Mouse (Mus musculus) adrenal gland, adult 2 months (tissue): ENCODE measurements around the gene Exoc3l. TPM values are rescaled to one million over a fixed set of nuclear protein-coding genes. Genes with fewer than 3 reads are reported as not detected.

Experiments used
- DNase-seq: peaks from one replicate; pipeline ENCODE4 v3.0.0; 2021
- long read RNA-seq: library from polyadenylated mRNA; stranded (forward); transcript quantifications from one replicate; pipeline ENCODE4 v2.0.0, GENCODE M21; 2021
- polyA plus RNA-seq: library from polyadenylated mRNA; depleted of rRNA; stranded (reverse); fragments of >200 nt; gene quantifications from 2 replicates; pipeline ENCODE4 v1.2.3, GENCODE M21; 2012; rRNA removed
- total RNA-seq, 2 experiments: library from RNA; stranded (reverse); gene quantifications; 2 replicates each; pipeline ENCODE4 v1.2.3; 2021

The Exoc3l gene
- total RNA-seq (10 to 100 TPM; 13.3 to 28.4 TPM), polyA plus RNA-seq (34.8 and 55.8 TPM in 2 replicates)
- long read RNA-seq, transcript Exoc3l-206 (13 exons, 2,161 nt), result minor isoform, 5 of 64 reads
- long read RNA-seq, transcript Exoc3l-201 (14 exons, 2,497 nt), result major isoform, 27 of 64 reads
- long read RNA-seq, partial matches to known transcripts, result 6 of 64 reads
- long read RNA-seq, other reads (novel, unspliced or antisense), result 26 of 64 reads

- peak; percentile 85 for DNase-seq
These were observed at the start of gene Exoc3l for GRCm38 (mm10) chr8:105295895-105296573. Exoc3l (minus strand) TSS chr8:105296101.

- DNase-seq, result peak; percentile 78
These were observed 49.4 kb upstream of the Exoc3l start for GRCm38 (mm10) chr8:105345061-105345975.

- DNase-seq, result no peak
These were observed 48.1 kb upstream of the Exoc3l start for GRCm38 (mm10) chr8:105343791-105344574.

- DNase-seq, result no peak
These were observed 46.9 kb upstream of the Exoc3l start for GRCm38 (mm10) chr8:105342768-105343167.

- no peak for DNase-seq
These were observed 45.5 kb upstream of the Exoc3l start for GRCm38 (mm10) chr8:105341399-105341798.

GRCm38 (mm10) chr8:105339886-105340635 lies 44.2 kb upstream of the Exoc3l start:
- DNase-seq, result peak; percentile 44

- DNase-seq, result no peak
These were observed 43.1 kb upstream of the Exoc3l start for GRCm38 (mm10) chr8:105338992-105339391.

GRCm38 (mm10) chr8:105336373-105337130 lies 40.7 kb upstream of the Exoc3l start:
- DNase-seq, result no peak

GRCm38 (mm10) chr8:105332523-105332922 lies 36.6 kb upstream of the Exoc3l start:
- no peak for DNase-seq

- DNase-seq, result no peak
These were observed 36.0 kb upstream of the Exoc3l start for GRCm38 (mm10) chr8:105331931-105332330.

- DNase-seq, result no peak
These were observed 35.6 kb upstream of the Exoc3l start for GRCm38 (mm10) chr8:105331469-105331868.

GRCm38 (mm10) chr8:105330325-105330724 lies 34.4 kb upstream of the Exoc3l start:
- no peak for DNase-seq

- no peak for DNase-seq
These were observed 31.1 kb upstream of the Exoc3l start for GRCm38 (mm10) chr8:105326968-105327367.

GRCm38 (mm10) chr8:105326141-105326672 lies 30.3 kb upstream of the Exoc3l start, which contains the start of the genes Lrrc29 and Tmem208:
Lrrc29 (minus strand) TSS chr8:105326278.
Tmem208 (plus strand) TSS chr8:105326354.
- DNase-seq, result peak; percentile 97

- DNase-seq, result no peak
These were observed 29.8 kb upstream of the Exoc3l start for GRCm38 (mm10) chr8:105325641-105326093.

- DNase-seq, result no peak
These were observed 27.3 kb upstream of the Exoc3l start for GRCm38 (mm10) chr8:105323183-105323582.

- DNase-seq, result no peak
These were observed 22.8 kb upstream of the Exoc3l start for GRCm38 (mm10) chr8:105318662-105319190.

- peak; percentile 35 for DNase-seq
These were observed 22.0 kb upstream of the Exoc3l start for GRCm38 (mm10) chr8:105317941-105318340.

GRCm38 (mm10) chr8:105315073-105315769 lies 19.3 kb upstream of the Exoc3l start:
- DNase-seq, result no peak
